Mouse (Mus musculus) left cerebral cortex, postnatal 14 days (tissue): Measurements from ENCODE around the gene Dnttip2. TPM values are rescaled to one million over a fixed set of nuclear protein-coding genes. Genes with fewer than 3 reads are reported as not detected.
"Not testable (repeated sequence)": the region's sequence is repeated elsewhere in the genome, so short reads cannot be mapped to it uniquely, and the experiment has no call there.

ENCODE experiments used
- DNase-seq, 2 experiments: peaks; one replicate each; pipeline ENCODE4 v3.0.0; 2021 to 2022; ENCODE audit warnings: low spot score in 2 of 2, mixed read lengths in 1 of 2
- intact Hi-C: fragments of 180-260 bp; cut with DNase I; formaldehyde crosslinking; loops from one replicate; pipeline ENCODE4 v1.15.1; 2025
- long read RNA-seq, 2 experiments: library from polyadenylated mRNA; stranded (forward); transcript quantifications; one replicate each; pipeline ENCODE4 v2.0.0; 2021
- total RNA-seq, 2 experiments: library from RNA; stranded (reverse); gene quantifications; 2 replicates each; pipeline ENCODE4 v1.2.3; 2021

Dnttip2 gene
- 10 to 100 TPM; 23.0 to 27.4 TPM for total RNA-seq
- long read RNA-seq, experiment 1, transcript Dnttip2-201 (7 exons, 2,429 nt), result major isoform, 37 of 40 reads
- long read RNA-seq, experiment 1, partial matches to known transcripts, result 2 of 40 reads
- long read RNA-seq, experiment 1, other reads (novel, unspliced or antisense), result 1 of 40 reads
- long read RNA-seq, experiment 2, transcript Dnttip2-201 (7 exons, 2,429 nt), result major isoform, 22 of 24 reads
- long read RNA-seq, experiment 2, partial matches to known transcripts, result 0 of 24 reads
- long read RNA-seq, experiment 2, other reads (novel, unspliced or antisense), result 2 of 24 reads

DNA sequence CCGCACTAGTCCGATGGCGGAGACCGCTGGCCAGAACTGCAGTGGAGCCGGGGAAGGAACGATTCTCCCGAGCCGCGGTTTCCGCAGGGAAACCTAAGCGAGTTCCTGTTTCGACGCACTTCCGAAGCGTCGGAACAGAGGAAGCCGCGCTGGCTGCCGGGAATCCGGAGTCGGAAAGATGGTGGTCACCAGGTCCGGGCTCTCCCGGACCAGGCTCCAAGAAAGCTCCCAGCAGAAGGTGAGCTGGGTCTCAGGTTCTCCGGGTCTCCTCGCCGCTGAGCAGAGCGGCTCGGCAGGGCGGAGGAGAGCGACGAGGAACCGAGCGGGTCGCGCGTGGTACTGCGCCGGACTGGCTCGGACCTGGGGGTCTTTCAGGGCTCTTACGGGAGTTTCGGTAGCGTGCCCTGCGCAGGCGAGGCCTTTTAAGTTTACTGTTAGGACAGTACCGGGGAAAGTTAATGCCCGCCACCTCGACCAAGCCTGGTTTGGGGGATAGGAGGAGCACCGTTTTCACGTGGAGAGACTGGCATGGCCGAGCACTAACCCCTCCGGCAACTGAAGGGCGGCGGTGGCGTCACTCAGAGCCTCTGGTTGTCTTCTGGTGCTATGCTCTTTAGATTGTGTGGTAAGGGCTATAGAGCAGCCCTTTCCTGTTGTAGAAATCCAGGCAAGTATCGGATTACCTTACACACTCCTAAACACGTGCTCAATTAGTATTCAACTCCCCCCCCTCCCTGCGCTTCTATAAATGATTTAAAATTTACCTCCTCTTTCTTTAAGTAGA lies at the start of gene Dnttip2:
TSS of gene Dnttip2 (plus strand) at position 148 of the 784 bp plus-strand sequence.
- peak; percentile 94 for DNase-seq
- intact Hi-C loops, result loop anchor here (10.0 kb wide), 2 partner anchors 310 to 390 kb away; no protein-coding TSS in a partner anchor

- intact Hi-C loops, DNase-seq: not testable (repeated sequence)
Measured at GRCm38 (mm10) chr3:122226972-122227371, 47.2 kb upstream of the Dnttip2 start.

- no peak for DNase-seq
- intact Hi-C loops, result no loop called here
Measured at GRCm38 (mm10) chr3:122235772-122236171, 38.4 kb upstream of the Dnttip2 start.

DNA sequence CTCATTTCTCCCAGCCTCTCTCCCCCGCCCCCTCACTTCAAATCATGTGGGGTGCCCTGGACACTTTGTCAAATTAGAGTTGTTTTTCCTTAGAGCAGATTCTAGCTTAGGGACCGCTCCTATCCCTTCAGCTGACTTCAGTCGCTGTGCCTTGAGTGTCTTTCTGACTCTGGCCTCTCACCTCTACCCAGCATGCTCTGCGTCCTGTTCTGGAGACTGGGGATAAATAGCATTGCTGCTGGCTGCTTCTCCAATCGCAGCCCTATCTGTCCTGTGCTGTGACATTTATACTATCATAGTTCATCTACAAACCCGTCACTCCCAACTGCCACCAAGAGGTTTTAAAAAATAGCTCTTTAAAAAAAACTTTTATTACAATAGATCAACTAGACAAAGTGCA lies 31.3 kb upstream of the Dnttip2 start:
- DNase-seq, result no peak
- intact Hi-C loops, result no loop called here

DNA sequence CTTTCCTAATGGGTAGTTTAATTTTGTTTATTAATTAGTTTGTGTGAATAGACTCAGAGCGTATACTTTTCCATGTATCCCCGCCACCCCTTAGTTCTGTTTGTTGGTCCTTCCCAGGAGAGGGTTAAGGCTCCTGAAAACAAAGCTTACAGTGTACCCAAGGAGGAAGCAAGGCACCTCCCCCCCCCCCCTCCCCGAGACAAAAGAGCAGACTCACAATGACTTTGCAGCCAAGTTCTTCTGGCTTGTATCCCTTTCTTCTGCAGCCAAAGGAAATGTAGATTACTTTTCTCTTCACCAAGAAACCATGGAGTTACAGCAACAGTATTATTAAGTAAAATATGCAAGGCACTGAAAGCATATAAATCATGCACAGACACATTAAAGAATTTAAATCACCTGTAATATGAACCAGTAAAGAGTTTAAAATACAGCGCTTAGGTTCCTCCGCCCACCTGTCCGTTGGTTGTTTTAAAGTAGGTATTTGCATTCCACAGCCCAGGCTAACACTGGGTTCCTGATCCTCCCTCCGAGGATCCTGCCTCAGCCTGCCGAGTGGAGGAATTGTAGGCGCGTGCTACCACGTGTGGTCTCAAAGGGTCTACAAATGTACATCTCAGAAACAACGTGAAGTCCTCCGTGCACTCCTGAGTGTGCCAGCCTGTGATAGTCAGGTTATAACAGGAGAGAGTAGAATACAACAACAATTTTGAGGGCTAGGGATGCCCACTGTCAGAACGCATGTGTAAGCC lies 30.6 kb upstream of the Dnttip2 start:
- intact Hi-C loops, result no loop called here
- no peak for DNase-seq

DNA sequence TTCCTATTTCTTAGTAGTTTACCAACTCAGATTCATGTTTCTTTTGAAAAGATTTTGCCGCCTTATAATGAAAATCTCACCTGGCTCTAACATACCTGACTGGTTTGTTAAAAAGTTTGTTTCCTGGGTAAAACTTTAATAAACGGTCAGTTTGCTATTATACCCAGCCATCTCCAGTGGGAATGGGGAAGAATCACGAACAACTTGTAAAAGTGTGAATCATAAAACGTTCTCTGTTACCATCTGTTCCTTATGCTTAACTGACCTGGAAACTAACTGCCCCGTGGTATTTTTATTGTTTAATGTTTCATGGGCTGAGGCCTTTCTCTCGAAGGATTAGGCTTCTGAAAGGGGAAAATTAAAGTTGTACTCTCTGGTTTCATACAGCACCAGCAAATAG lies 29.4 kb upstream of the Dnttip2 start:
- intact Hi-C loops, result no loop called here
- no peak for DNase-seq

DNA sequence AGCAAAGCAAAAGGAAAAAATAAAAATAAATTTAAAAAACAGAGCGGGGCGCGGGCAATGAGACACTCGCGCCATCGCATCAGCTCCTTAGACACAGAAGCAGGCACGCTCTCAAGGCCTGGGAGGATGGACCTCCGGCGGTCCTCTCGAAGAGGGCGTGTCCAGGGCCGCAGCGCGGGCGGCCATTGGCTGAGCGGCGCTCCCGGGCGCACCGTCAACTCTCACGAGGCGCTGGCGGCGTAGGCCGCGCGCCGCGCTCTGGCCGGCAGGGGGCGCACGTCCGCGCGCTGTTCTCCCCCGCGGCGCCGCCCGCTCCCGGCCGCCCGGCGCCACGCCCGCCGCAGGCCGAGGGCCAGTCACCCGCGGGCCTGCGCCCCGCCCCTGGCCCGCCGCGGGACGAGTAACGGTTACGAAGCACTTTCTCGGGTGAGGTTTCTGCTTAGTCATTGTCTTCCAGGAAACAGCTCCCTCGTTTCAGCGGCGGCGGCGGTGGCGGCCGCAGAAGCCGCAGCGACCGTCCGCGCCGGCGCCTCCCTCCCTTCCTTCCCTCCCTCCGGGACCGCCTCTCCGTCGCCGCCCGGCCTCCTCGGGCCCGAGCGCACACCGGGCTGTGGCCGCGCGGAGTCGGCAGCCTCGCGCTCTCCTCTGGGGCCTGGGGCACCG lies 28.8 kb upstream of the Dnttip2 start, which contains the start of gene Gclm:
TSS of gene Gclm (plus strand) at position 343 of the 663 bp plus-strand sequence.
- peak; percentile 94 for DNase-seq
- intact Hi-C loops, result no loop called here

DNA sequence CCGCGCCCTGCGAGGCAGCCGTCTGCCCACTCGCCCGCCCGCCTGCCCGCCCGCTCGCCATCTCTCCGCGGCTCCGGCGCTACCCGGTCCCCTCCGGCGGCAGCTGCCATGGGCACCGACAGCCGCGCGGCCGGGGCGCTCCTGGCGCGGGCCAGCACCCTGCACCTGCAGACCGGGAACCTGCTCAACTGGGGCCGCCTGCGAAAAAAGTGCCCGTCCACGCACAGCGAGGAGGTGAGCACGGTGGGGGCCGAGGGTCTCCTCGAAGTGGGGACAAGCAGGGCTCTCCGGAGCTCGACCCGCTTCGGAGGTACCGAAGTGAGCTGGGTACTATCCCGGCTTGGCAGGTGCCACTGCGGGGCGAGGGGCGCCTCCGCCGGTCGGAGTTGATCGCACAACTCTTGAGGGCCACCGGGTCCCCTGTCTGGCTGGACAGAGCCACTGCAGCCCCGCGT lies 28.3 kb upstream of the Dnttip2 start:
- intact Hi-C loops, result no loop called here
- DNase-seq, result peak in 1 of 2 experiments; percentile 54

GRCm38 (mm10) chr3:122246406-122246805 lies 27.8 kb upstream of the Dnttip2 start:
- no peak for DNase-seq
- intact Hi-C loops, result no loop called here

DNA sequence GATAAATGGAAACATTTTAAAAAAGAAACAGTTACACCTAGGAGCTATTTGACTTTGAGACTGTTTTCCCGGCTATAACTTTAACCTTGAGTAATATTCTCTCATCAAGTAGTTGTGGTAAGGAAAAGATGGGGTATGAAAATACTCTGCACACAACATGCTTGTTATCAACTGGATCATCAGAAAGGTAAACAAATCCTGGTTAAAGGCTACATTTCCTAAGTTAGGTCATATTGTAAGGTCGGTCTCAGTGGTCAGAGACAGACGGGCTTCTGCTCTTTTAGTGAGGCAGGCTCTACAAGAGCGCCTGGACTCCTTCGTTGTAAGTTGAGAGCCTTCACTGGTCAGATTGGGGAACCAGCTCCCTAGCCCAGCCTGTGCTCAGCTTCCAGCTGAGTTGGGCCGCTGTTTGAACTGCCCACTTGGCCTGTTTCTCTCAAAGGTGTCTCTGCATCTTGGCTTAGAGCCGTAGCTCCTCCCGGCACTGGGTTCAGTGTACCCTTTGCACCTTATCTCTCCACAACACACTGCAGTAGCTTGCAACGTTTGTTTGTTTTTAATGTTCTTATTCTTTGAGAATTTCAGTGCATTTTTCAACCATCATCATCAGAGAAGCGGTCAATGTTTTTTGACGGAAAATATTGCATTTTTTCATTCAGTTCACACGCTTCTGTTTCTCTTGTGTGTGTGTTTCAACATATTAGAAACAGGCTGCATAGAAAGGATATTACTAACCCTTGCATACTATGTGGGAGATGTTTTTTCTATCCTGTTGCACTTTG lies 27.0 kb upstream of the Dnttip2 start:
- intact Hi-C loops, result no loop called here
- no peak for DNase-seq

DNA sequence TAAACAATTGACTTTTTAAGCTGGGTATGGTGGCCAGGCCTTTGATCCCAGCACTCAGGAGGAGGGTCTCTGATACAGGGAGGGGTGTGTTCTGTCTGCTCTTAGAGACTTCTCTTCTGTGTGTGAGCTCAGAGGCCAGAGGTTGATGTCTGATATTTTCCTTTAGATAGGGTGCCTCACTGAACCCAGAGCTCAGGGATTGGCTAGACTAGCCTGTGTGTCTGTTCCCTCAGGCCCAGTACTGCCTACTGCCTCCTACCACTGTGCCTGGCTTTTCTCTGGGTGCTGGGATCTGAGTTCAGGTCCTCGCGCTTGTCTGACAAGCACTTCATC lies 26.5 kb upstream of the Dnttip2 start:
- DNase-seq, result no peak
- intact Hi-C loops, result no loop called here

DNA sequence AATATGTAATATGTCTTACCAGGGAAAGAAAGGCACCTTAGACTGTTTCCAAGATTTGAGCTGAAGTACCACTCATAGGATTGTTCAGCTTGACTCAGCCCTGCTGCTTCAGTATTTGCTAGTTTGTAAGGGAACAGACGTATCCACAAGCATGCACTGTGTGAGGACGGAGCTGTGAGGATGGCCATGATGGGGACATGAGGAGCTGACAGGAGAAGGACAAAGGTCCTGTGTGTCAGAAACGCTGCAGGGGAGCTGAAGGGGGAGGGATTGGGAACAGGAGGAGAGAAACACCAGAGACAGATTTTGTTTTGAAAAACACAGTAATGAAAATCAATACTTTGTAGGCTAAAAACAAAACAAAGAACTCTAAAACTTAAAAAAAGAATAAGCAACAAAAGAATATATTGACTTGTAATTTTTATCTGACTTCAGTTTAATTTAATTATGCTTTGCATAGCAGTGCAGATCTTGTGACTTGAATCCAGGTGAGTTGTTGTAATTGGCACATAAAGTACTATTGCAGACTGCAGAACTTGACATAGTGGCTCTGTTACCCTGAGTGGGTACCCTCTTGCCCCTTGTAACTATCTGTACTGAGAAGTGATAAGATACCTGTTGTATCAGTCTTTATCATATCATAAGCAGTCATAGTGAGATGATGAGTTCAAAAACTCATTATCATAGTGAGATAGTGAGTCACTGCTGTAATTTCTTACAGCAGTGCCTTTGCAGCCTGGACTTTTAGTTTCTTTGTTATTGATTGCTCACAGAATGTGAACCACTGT lies 21.5 kb upstream of the Dnttip2 start:
- intact Hi-C loops, result no loop called here
- no peak for DNase-seq

DNA sequence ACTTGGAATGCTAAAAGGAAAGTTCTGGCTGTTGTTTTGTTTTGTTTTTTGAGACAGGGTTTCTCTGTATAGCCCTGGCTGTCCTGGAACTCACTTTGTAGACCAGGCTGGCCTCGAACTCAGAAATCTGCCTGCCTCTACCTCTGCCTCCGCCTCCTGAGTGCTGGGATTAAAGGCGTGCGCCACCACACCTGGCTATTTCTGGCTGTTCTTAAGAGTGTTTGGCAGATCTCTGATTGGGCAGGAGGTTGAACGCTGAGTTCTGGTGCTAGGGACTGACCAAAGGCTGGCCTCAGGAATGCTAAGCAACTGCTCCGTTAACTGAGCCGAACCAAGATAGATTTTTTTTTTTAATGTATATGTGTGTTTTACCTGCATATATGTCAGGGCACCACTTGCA lies 20.1 kb upstream of the Dnttip2 start:
- DNase-seq, intact Hi-C loops: not testable (repeated sequence)

- intact Hi-C loops, result loop anchor here (10.0 kb wide), 2 partner anchors 305 to 385 kb away; no protein-coding TSS in a partner anchor
- DNase-seq, result no peak
Measured at GRCm38 (mm10) chr3:122269986-122270385, 4.2 kb upstream of the Dnttip2 start.

GRCm38 (mm10) chr3:122272565-122272964 lies 1.6 kb upstream of the Dnttip2 start:
- intact Hi-C loops, result loop anchor here (10.0 kb wide), 2 partner anchors 308 to 388 kb away; no protein-coding TSS in a partner anchor

DNA sequence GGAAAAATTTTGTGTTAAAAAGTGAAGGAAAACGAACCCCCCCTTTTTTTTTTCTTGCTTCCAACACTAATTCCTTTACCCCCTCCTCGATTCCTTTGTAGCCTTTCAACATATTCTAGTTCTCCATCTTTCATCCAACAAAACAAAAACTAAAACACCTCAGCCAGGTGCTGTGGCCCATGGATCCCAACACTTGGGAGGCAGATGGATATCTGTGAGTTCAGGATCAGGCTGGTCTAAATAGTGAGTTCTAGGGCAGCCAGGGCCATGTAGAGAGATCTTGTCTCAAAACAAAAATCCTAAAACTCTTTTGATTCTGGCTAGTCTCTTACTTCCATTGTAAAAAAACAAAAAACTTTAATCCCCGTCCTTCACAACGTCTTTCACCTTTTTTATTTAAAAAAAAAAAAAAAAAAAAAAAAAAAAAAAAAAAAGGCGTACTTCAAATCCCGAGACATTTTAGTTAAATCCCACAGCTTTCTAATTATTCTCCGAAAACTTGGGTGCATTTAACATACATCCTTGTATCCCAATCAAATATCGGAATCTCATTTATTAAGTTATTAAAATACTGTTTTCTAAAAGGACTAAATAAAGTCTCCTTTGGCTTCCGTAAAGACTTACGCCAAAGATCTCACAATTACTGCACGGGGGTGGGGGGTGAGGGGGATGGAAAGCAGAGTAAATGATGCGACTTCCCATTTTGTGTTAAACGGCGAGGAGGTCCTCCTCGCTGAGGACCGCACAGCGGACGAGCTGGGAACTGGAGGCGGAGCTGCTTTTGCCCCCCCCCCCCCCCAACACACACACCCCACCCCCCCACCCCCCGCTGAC lies 564 bp upstream of the Dnttip2 start:
- intact Hi-C loops, result loop anchor here (10.0 kb wide), 2 partner anchors 309 to 389 kb away; no protein-coding TSS in a partner anchor
- no peak for DNase-seq

More at GRCm38 (mm10) chr3:122272565-122272964, 1.6 kb upstream of the Dnttip2 start:
- DNase-seq, result not testable (repeated sequence)

DNA sequence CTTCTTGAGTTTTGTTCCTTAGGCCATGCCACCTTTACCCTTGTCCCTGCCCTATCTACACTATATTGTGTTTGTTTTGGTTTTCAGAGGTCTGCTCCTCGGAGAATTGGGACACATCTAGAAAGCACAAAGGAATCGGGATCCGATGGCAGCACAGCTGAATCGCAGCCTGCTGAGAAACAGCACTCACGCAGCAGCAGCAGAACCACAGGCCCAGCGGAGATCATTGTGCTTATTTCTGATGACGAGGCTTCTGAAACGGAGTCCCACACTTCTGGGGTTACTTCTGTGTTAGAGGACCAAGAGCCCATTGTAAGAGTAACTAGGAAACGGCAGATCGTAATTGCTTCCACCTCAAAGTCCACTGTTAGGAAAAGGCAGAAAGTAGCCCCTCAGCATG lies 923 bp downstream of the Dnttip2 start:
- intact Hi-C loops, result loop anchor here (10.0 kb wide), 2 partner anchors 310 to 390 kb away; no protein-coding TSS in a partner anchor
- DNase-seq, result no peak
